Mouse (Mus musculus) liver, embryonic 16.5 days (tissue): Measurements from ENCODE around the gene Napsa. TPM values are rescaled to one million over a fixed set of nuclear protein-coding genes. Genes with fewer than 3 reads are reported as not detected.

Experiments
- ATAC-seq: fragments of 200-750 bp; cut with Nextera tagmentation; 2 replicates; pipeline ENCODE4 v1.8.0; 2017; ENCODE audit warnings: low read depth, mild to moderate bottlenecking, moderate number of reproducible peaks, moderate library complexity
- H3K27ac ChIP-seq: fragments of 300-500 bp; sonication (generic); 2 replicates; pipeline ENCODE4 v1.5.1; 2014; ENCODE audit warnings: mild to moderate bottlenecking, low read length
- H3K27me3 ChIP-seq: fragments of 300-500 bp; sonication (generic); 2 replicates; pipeline ENCODE4 v1.6.1; 2014; ENCODE audit warnings: low read depth, low read length, mixed read lengths; ENCODE audit not compliant: control insufficient read depth, insufficient read depth
- H3K36me3 ChIP-seq: fragments of 300-500 bp; sonication (generic); 2 replicates; pipeline ENCODE4 v1.6.1; 2014; ENCODE audit warnings: mild to moderate bottlenecking; ENCODE audit not compliant: control insufficient read depth, insufficient read depth
- H3K4me1 ChIP-seq: fragments of 300-500 bp; sonication (generic); 2 replicates; pipeline ENCODE4 v1.6.1; 2014; ENCODE audit warnings: low read depth, low read length, mixed read lengths; ENCODE audit not compliant: control insufficient read depth
- H3K4me2 ChIP-seq: fragments of 300-500 bp; sonication (generic); 2 replicates; pipeline ENCODE4 v1.6.1; 2014; ENCODE audit warnings: low read depth, low read length, mixed read lengths
- H3K4me3 ChIP-seq: fragments of 300-500 bp; sonication (generic); 2 replicates; pipeline ENCODE4 v1.5.1; 2014; ENCODE audit warnings: low read depth, mild to moderate bottlenecking, low read length
- H3K9ac ChIP-seq: fragments of 300-500 bp; sonication (generic); 2 replicates; pipeline ENCODE4 v1.6.1; 2014; ENCODE audit warnings: low read depth, low read length
- H3K9me3 ChIP-seq: fragments of 300-500 bp; sonication (generic); replicated peaks from 2 replicates; pipeline ENCODE4 v1.6.1; 2016; ENCODE audit warnings: low read length; ENCODE audit not compliant: control insufficient read depth
- WGBS: fragments of 180-500 bp; shearing (Covaris S2); extraction: QIAGEN DNeasy Blood & Tissue Kit; methylation state at CpG from one replicate; pipeline ENCODE4 v1.1.7; 2014; ENCODE audit not compliant: insufficient replicate concordance; 5-methylcytosine and 5-hydroxymethylcytosine counted together
- polyA plus RNA-seq: library from polyadenylated mRNA; unstranded; fragments of >200 nt; fragmentation: Nextera tagmentation; extraction: Ambion mirVana; gene quantifications from 2 replicates; pipeline ENCODE4 v1.2.1, GENCODE M21; 2015

Gene Napsa
- polyA plus RNA-seq, 1 experiment from 2014 or later = 11.5 TPM

GRCm38 (mm10) chr7:44549621-44550408 is 22.4 kb upstream of the Napsa start:
- Histone ChIP-seq H3K36me3 (peaks cover 35% of the 10 kb centered on the region), H3K27ac (no peak overlapping the region), H3K4me1 (peaks cover 27% of the 10 kb centered on the region), H3K9me3 (no peaks in the 10 kb centered on the region), H3K9ac (no peak overlapping the region), H3K4me2 (no peak overlapping the region), H3K27me3 (no peaks in the 10 kb centered on the region), H3K4me3 (no peak overlapping the region)
- ATAC-seq = no peak
- WGBS = 82% methylated on average over 23 of the region's 23 CpGs

DNA sequence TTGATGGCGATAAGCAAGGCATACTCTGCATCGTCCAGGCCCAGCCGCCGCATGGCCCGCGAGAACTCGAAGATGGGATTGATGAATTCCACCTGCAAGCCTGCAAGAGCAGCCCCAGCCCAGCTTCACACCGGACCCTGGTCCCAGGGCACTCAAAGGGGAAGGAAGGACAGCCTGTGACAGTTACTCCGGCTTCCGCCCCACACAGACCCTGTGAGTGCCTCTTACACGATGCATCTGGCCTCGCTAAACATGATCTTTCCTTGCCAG is 21.8 kb upstream of the Napsa start:
- ATAC-seq = no peak
- Histone ChIP-seq H3K27me3 (no peaks in the 10 kb centered on the region), H3K4me1 (peaks cover 27% of the 10 kb centered on the region), H3K27ac (no peak overlapping the region), H3K9ac (no peak overlapping the region), H3K36me3 (peaks cover 35% of the 10 kb centered on the region), H3K4me3 (no peak overlapping the region), H3K4me2 (no peak overlapping the region), H3K9me3 (no peaks in the 10 kb centered on the region)
- 82% methylated on average over 12 of the region's 12 CpGs for WGBS

DNA sequence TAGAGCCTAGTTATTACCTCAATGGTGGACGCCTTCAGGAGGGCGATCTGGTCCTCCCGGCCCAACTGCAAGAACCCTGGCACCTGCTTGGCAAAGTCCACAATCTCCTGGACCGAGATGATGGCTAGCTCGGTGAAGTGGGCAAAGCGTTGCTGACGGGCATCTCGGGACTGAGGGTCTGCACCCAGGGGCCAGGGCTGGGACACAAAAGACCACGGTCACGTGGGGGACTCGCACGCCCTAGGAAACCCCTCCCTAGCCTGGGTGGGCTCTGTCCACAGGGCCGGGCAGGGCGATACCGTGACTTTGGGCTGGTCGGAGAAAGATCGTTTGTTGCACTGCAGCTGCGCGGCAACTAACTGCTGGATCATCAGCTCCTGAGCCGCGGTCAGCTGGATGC is 20.9 kb upstream of the Napsa start:
- WGBS = 92% methylated on average over 21 of the region's 21 CpGs
- Histone ChIP-seq H3K27me3 (no peaks in the 10 kb centered on the region), H3K4me3 (no peak overlapping the region), H3K4me2 (no peak overlapping the region), H3K36me3 (peaks cover 32% of the 10 kb centered on the region), H3K9ac (no peak overlapping the region), H3K9me3 (no peaks in the 10 kb centered on the region), H3K27ac (no peak overlapping the region), H3K4me1 (peaks cover 27% of the 10 kb centered on the region)
- ATAC-seq = no peak

DNA sequence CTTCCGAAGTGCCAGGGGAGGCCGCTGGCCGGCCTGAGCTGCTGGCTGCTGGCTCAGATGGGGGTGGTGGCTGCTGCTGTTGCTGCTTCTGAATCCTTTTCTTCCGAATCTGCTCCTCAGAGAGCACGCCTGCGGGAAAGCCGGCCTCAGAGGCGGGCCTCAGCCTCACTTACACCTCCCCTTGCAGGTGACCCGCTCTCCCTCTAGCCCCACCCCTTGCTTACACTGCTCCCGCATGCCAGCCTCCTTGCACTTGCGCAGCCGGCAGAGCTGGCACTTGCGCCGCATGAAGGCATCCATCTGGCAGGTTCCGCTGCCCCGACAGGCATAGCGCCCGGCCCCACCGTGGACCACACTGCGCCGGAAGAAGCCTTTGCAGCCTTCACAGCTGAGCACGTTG is 20.4 kb upstream of the Napsa start:
- Histone ChIP-seq H3K4me1 (peaks cover 27% of the 10 kb centered on the region), H3K27me3 (no peaks in the 10 kb centered on the region), H3K9ac (no peak overlapping the region), H3K36me3 (peaks cover 32% of the 10 kb centered on the region), H3K27ac (no peak overlapping the region), H3K4me2 (no peak overlapping the region), H3K4me3 (no peak overlapping the region), H3K9me3 (no peaks in the 10 kb centered on the region)
- ATAC-seq = no peak
- WGBS = 88% methylated on average over 22 of the region's 22 CpGs

DNA sequence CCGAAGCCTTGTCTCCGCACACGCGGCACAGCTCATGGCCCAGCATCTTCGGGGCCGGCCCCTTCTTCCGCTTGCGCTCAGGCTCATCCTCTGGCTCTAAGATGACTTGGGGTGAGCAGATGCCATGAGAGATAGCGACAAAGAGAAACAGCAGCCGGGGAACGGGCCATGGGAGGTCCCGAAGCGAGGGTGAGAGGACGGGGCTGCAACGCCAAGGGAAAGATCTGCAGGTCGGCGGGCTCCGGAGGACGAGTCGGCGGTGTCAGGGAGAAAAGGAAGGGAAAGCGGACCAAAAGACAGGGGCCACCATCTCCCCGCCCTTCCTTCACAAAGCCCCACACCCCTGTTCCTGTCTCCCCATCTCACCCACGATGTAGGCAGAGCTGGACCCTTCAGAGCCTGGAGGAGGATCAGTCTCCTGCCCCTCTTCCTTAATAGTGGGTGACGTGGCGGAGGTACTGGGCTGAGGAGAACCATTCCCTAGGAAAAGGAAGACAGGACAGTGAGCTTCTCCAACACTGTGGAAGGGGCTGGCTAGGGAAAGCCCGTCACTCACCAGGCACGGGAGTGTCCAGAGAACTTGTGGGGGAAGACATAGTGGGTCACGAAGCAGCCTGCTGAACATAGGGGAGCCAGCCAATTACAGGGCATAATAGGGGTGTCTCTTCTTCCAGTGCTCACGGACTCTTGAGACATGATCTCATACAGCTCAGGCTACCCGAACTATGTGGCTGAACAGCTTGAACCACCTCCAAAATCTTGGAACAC is 19.9 kb upstream of the Napsa start:
- Histone ChIP-seq H3K4me1 (peaks cover 21% of the 10 kb centered on the region), H3K4me2 (peak overlapping the region; percentile 66), H3K4me3 (peak overlapping the region; percentile 80), H3K9ac (no peak overlapping the region), H3K27me3 (no peaks in the 10 kb centered on the region), H3K9me3 (no peaks in the 10 kb centered on the region), H3K27ac (no peak overlapping the region), H3K36me3 (peaks cover 32% of the 10 kb centered on the region)
- 87% methylated on average over 31 of the region's 31 CpGs for WGBS
- no peak for ATAC-seq

DNA sequence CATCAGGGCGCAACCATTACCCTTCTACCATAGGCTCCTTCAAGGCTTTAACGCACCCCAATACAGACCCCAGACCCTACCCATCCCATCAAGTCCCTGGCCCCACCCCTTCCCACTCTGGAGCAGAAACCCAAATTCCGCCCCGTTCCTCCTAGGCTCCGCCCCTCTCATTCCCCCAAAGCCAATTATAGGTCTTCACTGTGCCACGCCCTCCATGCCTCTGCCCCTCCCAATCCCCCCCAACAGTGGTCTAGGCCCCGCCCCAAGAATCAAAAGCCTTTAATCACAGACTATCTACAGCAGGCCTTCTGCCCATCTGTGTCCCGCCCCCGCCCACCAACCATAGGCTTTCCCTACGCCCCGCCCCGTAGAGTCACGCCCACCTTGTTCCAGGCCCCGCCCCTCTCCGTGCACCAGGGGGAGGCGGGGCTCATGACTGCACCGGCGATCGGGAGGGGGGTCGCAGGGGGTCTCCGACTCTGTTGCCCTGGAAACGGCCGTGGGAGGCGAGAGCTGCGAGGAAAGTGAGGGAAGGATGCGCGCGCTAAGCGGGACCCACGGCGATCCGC is 18.9 kb upstream of the Napsa start:
- Histone ChIP-seq H3K27me3 (no peaks in the 10 kb centered on the region), H3K4me3 (peak overlapping the region; percentile 80), H3K9ac (peak overlapping the region; percentile 74), H3K4me2 (peak overlapping the region; percentile 66), H3K9me3 (no peaks in the 10 kb centered on the region), H3K4me1 (peaks cover 13% of the 10 kb centered on the region), H3K27ac (peak overlapping the region; percentile 96), H3K36me3 (peaks cover 32% of the 10 kb centered on the region)
- 2% methylated on average over 32 of the region's 32 CpGs for WGBS
- ATAC-seq = peak; percentile 50

- H3K9ac ChIP-seq = peak within 1 kb of the TSS; percentile 74
- ATAC-seq = peak; percentile 85
- peak within 1 kb of the TSS; percentile 80 for H3K4me3 ChIP-seq
- peaks cover 13% of the 10 kb centered on the region for H3K4me1 ChIP-seq
- peak within 1 kb of the TSS; percentile 96 for H3K27ac ChIP-seq
- no peaks in the 10 kb centered on the region for H3K27me3 ChIP-seq
- H3K4me2 ChIP-seq = peak within 1 kb of the TSS; percentile 66
- H3K9me3 ChIP-seq = no peaks in the 10 kb centered on the region
- WGBS = under 1% methylated on average over 22 of the region's 22 CpGs
- peaks cover 32% of the 10 kb centered on the region for H3K36me3 ChIP-seq
These were observed 18.4 kb upstream of the Napsa start, which contains the start of gene Nr1h2 for GRCm38 (mm10) chr7:44553826-44554225. TSS of gene Nr1h2 (minus strand) at chr7:44553951.

- no peaks in the 10 kb centered on the region for H3K27me3 ChIP-seq
- WGBS = 42% methylated on average over 2 of the region's 2 CpGs
- H3K36me3 ChIP-seq = no peaks in the 10 kb centered on the region
- no peak overlapping the region for H3K4me2 ChIP-seq
- ATAC-seq = no peak
- no peak overlapping the region for H3K27ac ChIP-seq
- H3K4me1 ChIP-seq = peaks cover 10% of the 10 kb centered on the region
- no peak overlapping the region for H3K9ac ChIP-seq
- H3K4me3 ChIP-seq = no peak overlapping the region
- H3K9me3 ChIP-seq = no peaks in the 10 kb centered on the region
These were observed 14.6 kb upstream of the Napsa start for GRCm38 (mm10) chr7:44557629-44558028.
